28 mouse cellular contexts compared by ENCODE assay signal in the genomic region with DNA sequence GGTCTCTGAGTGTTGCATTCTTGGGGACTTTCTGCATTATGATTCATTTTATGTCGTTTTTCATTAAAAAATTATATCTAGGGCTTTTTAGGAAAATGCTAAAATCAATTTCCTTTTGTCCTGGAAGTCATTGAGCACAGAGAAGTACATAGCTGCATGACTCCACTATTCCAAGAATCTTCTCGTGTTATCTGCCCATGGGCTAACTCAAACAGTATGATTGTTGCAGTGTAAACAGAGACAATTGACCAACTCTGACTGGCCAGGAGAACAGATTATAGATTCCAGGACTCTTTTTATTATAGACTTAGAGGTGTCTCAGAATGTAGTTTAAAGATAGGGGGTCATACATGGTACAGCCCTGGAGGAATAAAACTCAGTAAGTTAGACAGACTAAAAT. TPM values are rescaled to one million over a fixed set of nuclear protein-coding genes. Genes with fewer than 3 reads are reported as not detected.
DNase-seq lines count a peak whose midpoint lies in the region; ATAC-seq and TF ChIP-seq lines count a peak whose summit lies in the region.
"Had no signal": no experiment of that assay in that cellular context is flagged by ENCODE, and none has a peak within 500 bp of the region (broad histone marks: within the 10 kb centered on the region; RNA-seq: fewer than 3 reads in every experiment).

No protein-coding gene starts in this region.

- no peak for TF ChIP-seq EP300 in stomach, postnatal 0 days (optimal IDR thresholded peaks at IDR 0.05)

- intact Hi-C loops in left cerebral cortex, postnatal 36 days (cut with DNase I): no loop called here

- 31% methylated on average over 2 of the region's 2 CpGs for WGBS in liver, embryonic 16.5 days (ENCODE audit: insufficient replicate concordance)
- 30% methylated on average over 2 of the region's 2 CpGs for WGBS in stomach, embryonic 15.5 days
- 22% methylated on average over 2 of the region's 2 CpGs for WGBS in stomach, postnatal 0 days

- no peak for DNase-seq in liver
- no peak for DNase-seq in stomach, postnatal 0 days (ENCODE audit: low spot score)
- DNase-seq in left cerebral cortex, postnatal 36 days (ENCODE audit: low spot score in 2 of 2): no peak
- no peak for DNase-seq in kidney, postnatal 36 days
- DNase-seq: adrenal gland, adult 2 months; adrenal gland, postnatal 10 days; adrenal gland, postnatal 25 days; cerebellum, adult 11 months; cerebellum, adult 18-20 months; cerebellum, adult 8-10 months; cerebellum, adult 9-11 months; cerebellum, postnatal 14 days; cerebellum, postnatal 36 days; embryo, embryonic 11 days had no signal

- no peaks in the 10 kb centered on the region for H3K36me3 ChIP-seq in liver, embryonic 16.5 days (ENCODE audit: control insufficient read depth, insufficient read depth)
- H3K36me3 ChIP-seq in stomach, embryonic 15.5 days: no peaks in the 10 kb centered on the region
- H3K36me3 ChIP-seq in stomach, postnatal 0 days (ENCODE audit: control insufficient read depth, insufficient read depth, low read length): no peaks in the 10 kb centered on the region
- H3K36me3 ChIP-seq: embryonic facial prominence, embryonic 13.5 days; embryonic facial prominence, embryonic 15.5 days; forebrain, embryonic 10.5 days; forebrain, embryonic 12.5 days had no signal

- no peaks in the 10 kb centered on the region for H3K27me3 ChIP-seq in liver, embryonic 16.5 days (ENCODE audit: control insufficient read depth, insufficient read depth, low read depth, low read length)
- no peaks in the 10 kb centered on the region for H3K27me3 ChIP-seq in stomach, embryonic 15.5 days (replicated peaks)
- H3K27me3 ChIP-seq in stomach, postnatal 0 days (ENCODE audit: control insufficient read depth, insufficient read depth, low read length): no peaks in the 10 kb centered on the region
- H3K27me3 ChIP-seq: embryonic facial prominence, embryonic 13.5 days; embryonic facial prominence, embryonic 15.5 days; forebrain, embryonic 12.5 days had no signal

- H3K4me3 ChIP-seq in liver, embryonic 16.5 days (ENCODE audit: low read depth, low read length): no peak overlapping the region
- no peak overlapping the region for H3K4me3 ChIP-seq in stomach, embryonic 15.5 days (replicated peaks)
- H3K4me3 ChIP-seq in stomach, postnatal 0 days (ENCODE audit: low read depth, low read length): no peak overlapping the region
- H3K4me3 ChIP-seq: embryonic facial prominence, embryonic 13.5 days; embryonic facial prominence, embryonic 15.5 days; erythroblast, embryonic 14.5 days; forebrain, embryonic 10.5 days; forebrain, embryonic 12.5 days had no signal

- peak; percentile 60; the same call in 1 of the 2 replicates for ATAC-seq in liver, embryonic 16.5 days (ENCODE audit: low read depth)
- ATAC-seq in stomach, embryonic 15.5 days (ENCODE audit: insufficient read depth, low FRiP score, low read depth): 0 out of 2 replicates have a peak, but pooled peaks have one; percentile 70
- peak; percentile 89 for ATAC-seq in stomach, postnatal 0 days (ENCODE audit: low FRiP score, low TSS enrichment)
- ATAC-seq: forebrain, embryonic 14.5 days had no signal

- H3K27ac ChIP-seq in liver, embryonic 16.5 days (ENCODE audit: low read length): no peak overlapping the region
- no peak overlapping the region for H3K27ac ChIP-seq in stomach, embryonic 15.5 days
- H3K27ac ChIP-seq in stomach, postnatal 0 days (replicated peaks): no peak overlapping the region
- H3K27ac ChIP-seq: embryonic facial prominence, embryonic 13.5 days; embryonic facial prominence, embryonic 15.5 days; forebrain, embryonic 10.5 days; forebrain, embryonic 12.5 days had no signal

- TF ChIP-seq CTCF in stomach, postnatal 0 days (IDR thresholded peaks at IDR 0.05; ENCODE audit: low read depth): no peak

- H3K9me3 ChIP-seq in liver, embryonic 16.5 days (replicated peaks; ENCODE audit: control insufficient read depth, low read length): no peaks in the 10 kb centered on the region
- H3K9me3 ChIP-seq in stomach, embryonic 15.5 days: no peaks in the 10 kb centered on the region
- H3K9me3 ChIP-seq in stomach, postnatal 0 days (ENCODE audit: control insufficient read depth, low read length): no peaks in the 10 kb centered on the region
- H3K9me3 ChIP-seq: embryonic facial prominence, embryonic 13.5 days; embryonic facial prominence, embryonic 15.5 days; forebrain, embryonic 10.5 days; forebrain, embryonic 12.5 days had no signal

- H3K9ac ChIP-seq in liver, embryonic 16.5 days (ENCODE audit: low read depth, low read length): no peak overlapping the region
- H3K9ac ChIP-seq in stomach, embryonic 15.5 days: no peak overlapping the region
- H3K9ac ChIP-seq in stomach, postnatal 0 days (ENCODE audit: low read length): no peak overlapping the region
- H3K9ac ChIP-seq: embryonic facial prominence, embryonic 13.5 days; embryonic facial prominence, embryonic 15.5 days; forebrain, embryonic 12.5 days had no signal

- no peaks in the 10 kb centered on the region; the same call in 1 of the 2 replicates for H3K4me1 ChIP-seq in liver, embryonic 16.5 days (ENCODE audit: control insufficient read depth, low read depth, low read length)
- H3K4me1 ChIP-seq in stomach, embryonic 15.5 days: no peaks in the 10 kb centered on the region
- H3K4me1 ChIP-seq in stomach, postnatal 0 days (replicated peaks; ENCODE audit: control insufficient read depth, insufficient read depth): no peaks in the 10 kb centered on the region
- H3K4me1 ChIP-seq: embryonic facial prominence, embryonic 13.5 days; embryonic facial prominence, embryonic 15.5 days; forebrain, embryonic 10.5 days; forebrain, embryonic 12.5 days had no signal

- no peak overlapping the region for H3K4me2 ChIP-seq in liver, embryonic 16.5 days (ENCODE audit: low read depth, low read length)
- no peak overlapping the region for H3K4me2 ChIP-seq in stomach, embryonic 15.5 days
- H3K4me2 ChIP-seq in stomach, postnatal 0 days (replicated peaks; ENCODE audit: low read depth): no peak overlapping the region
- H3K4me2 ChIP-seq: embryonic facial prominence, embryonic 13.5 days; embryonic facial prominence, embryonic 15.5 days; forebrain, embryonic 12.5 days had no signal

RNA-seq across cellular contexts. Expression of a gene that starts 21.1 kb away (rescaled TPM):
- 0.32 and 0.57 TPM in 2 replicates for polyA plus RNA-seq in liver, embryonic 16.5 days (2015; fragmentation: Nextera tagmentation; extraction: Ambion mirVana)
- 0.23 TPM in 1 of 2 replicates, not detected in the other for polyA plus RNA-seq in stomach, embryonic 15.5 days (2015; fragmentation: Nextera tagmentation; extraction: Ambion mirVana)
- polyA plus RNA-seq in stomach, postnatal 0 days (2015; fragmentation: Nextera tagmentation; extraction: Ambion mirVana): 2.0 and 2.1 TPM in 2 replicates
- total RNA-seq in left cerebral cortex, postnatal 36 days (2021): not detected
- total RNA-seq: adrenal gland, postnatal 25 days; common myeloid progenitor, adult 5-6 weeks; ES-E14; MEL had no signal
- polyA plus RNA-seq: adrenal gland, adult 2 months; brain, embryonic 14.5 days; C2C12; embryonic facial prominence, embryonic 11.5 days; embryonic facial prominence, embryonic 13.5 days; embryonic facial prominence, embryonic 15.5 days; erythroblast, embryonic 14.5 days; forebrain, embryonic 10.5 days; forebrain, embryonic 12.5 days; forebrain, embryonic 14.5 days had no signal
